ENCODE assay signal across 14 mouse cellular contexts in the genomic region with DNA sequence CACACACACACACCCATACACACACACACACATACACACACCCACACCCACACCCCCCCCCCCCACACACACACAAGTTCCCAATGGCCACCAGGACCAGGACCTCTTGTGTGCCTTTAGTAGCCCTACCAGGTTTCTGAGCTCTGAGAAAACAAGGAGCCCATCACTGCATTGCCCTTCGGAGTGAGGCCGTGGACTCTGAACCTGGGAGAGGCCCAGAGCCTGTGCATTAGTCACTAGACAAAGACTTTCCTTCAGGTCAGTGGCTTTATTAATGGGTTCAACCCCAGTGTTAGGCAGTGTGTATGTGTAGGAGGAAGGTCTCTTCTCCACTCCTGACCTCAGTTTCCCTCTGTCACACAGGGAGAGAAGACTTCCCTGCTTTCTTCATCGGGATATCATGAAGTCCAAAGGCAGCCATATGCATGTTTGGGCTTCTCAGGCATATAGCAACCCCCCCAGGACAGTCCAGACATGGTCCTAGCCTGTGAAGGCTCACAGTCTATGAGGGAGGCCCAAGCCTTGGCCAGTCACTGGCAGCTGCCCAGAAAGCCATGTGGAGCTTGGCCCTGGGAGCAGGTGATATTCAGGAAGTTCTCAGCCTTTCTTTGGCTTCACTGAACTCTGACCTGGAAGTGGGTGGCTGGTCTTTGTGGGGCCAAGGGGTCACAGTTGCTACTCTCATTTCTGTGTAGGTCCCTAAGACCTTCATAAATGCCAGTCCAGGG. TPM values are rescaled to one million over a fixed set of nuclear protein-coding genes. Genes with fewer than 3 reads are reported as not detected.
DNase-seq lines count a peak whose midpoint lies in the region; ATAC-seq and TF ChIP-seq lines count a peak whose summit lies in the region.
"Had no signal": no experiment of that assay in that cellular context is flagged by ENCODE, and none has a peak within 500 bp of the region (broad histone marks: within the 10 kb centered on the region; RNA-seq: fewer than 3 reads in every experiment).

No protein-coding gene starts in this region.

- H3K9me3 ChIP-seq in kidney, embryonic 14.5 days (ENCODE audit: control insufficient read depth, low read length), result no peaks in the 10 kb centered on the region
- H3K9me3 ChIP-seq in intestine, embryonic 15.5 days, result no peaks in the 10 kb centered on the region
- no peaks in the 10 kb centered on the region for H3K9me3 ChIP-seq in liver, postnatal 0 days (ENCODE audit: low read length)
- H3K9me3 ChIP-seq in hindbrain, embryonic 10.5 days, result no peaks in the 10 kb centered on the region
- no peaks in the 10 kb centered on the region for H3K9me3 ChIP-seq in midbrain, embryonic 15.5 days
- H3K9me3 ChIP-seq: embryonic facial prominence, embryonic 15.5 days; forebrain, embryonic 15.5 days; heart, embryonic 12.5 days; hindbrain, embryonic 13.5 days had no signal

- H3K36me3 ChIP-seq in kidney, embryonic 14.5 days (ENCODE audit: control insufficient read depth, insufficient read depth, low read length), result no peaks in the 10 kb centered on the region
- no peaks in the 10 kb centered on the region for H3K36me3 ChIP-seq in intestine, embryonic 15.5 days
- no peaks in the 10 kb centered on the region for H3K36me3 ChIP-seq in liver, postnatal 0 days (replicated peaks; ENCODE audit: insufficient read depth, low read length)
- no peaks in the 10 kb centered on the region for H3K36me3 ChIP-seq in hindbrain, embryonic 10.5 days
- no peaks in the 10 kb centered on the region for H3K36me3 ChIP-seq in midbrain, embryonic 15.5 days (replicated peaks)
- H3K36me3 ChIP-seq: embryonic facial prominence, embryonic 15.5 days; forebrain, embryonic 15.5 days; heart, embryonic 12.5 days; hindbrain, embryonic 13.5 days had no signal

- H3K27me3 ChIP-seq in kidney, embryonic 14.5 days (ENCODE audit: control insufficient read depth, insufficient read depth, low read length), result no peaks in the 10 kb centered on the region
- H3K27me3 ChIP-seq in intestine, embryonic 15.5 days (replicated peaks), result no peaks in the 10 kb centered on the region
- H3K27me3 ChIP-seq in liver, postnatal 0 days (ENCODE audit: insufficient read depth, low read length), result no peaks in the 10 kb centered on the region
- no peaks in the 10 kb centered on the region for H3K27me3 ChIP-seq in hindbrain, embryonic 10.5 days (ENCODE audit: insufficient read depth, poor library complexity, severe bottlenecking)
- H3K27me3 ChIP-seq in midbrain, embryonic 15.5 days (replicated peaks), result no peaks in the 10 kb centered on the region
- H3K27me3 ChIP-seq: embryonic facial prominence, embryonic 15.5 days; forebrain, embryonic 15.5 days; heart, embryonic 12.5 days; hindbrain, embryonic 13.5 days; Patski had no signal

- WGBS in kidney, embryonic 14.5 days, result 89% methylated on average over 3 of the region's 3 CpGs
- 75% methylated on average over 3 of the region's 3 CpGs for WGBS in intestine, embryonic 15.5 days
- WGBS in liver, postnatal 0 days (ENCODE audit: insufficient replicate concordance), result 81% methylated on average over 3 of the region's 3 CpGs
- WGBS in hindbrain, embryonic 10.5 days, result 80% methylated on average over 3 of the region's 3 CpGs
- WGBS in midbrain, embryonic 15.5 days, result 93% methylated on average over 3 of the region's 3 CpGs

- no peak overlapping the region for H3K27ac ChIP-seq in kidney, embryonic 14.5 days (ENCODE audit: low read depth, low read length)
- H3K27ac ChIP-seq in brown adipose tissue, adult 24 weeks (replicated peaks; ENCODE audit: low read depth, low read length), result peak overlapping the region; percentile 36
- H3K27ac ChIP-seq in intestine, embryonic 15.5 days, result peak overlapping the region; percentile 60
- H3K27ac ChIP-seq in liver, postnatal 0 days (ENCODE audit: low read depth), result peak overlapping the region; percentile 45
- H3K27ac ChIP-seq in hindbrain, embryonic 10.5 days, result no peak overlapping the region
- H3K27ac ChIP-seq in midbrain, embryonic 15.5 days, result no peak overlapping the region
- H3K27ac ChIP-seq: embryonic facial prominence, embryonic 15.5 days; forebrain, embryonic 15.5 days; hindbrain, embryonic 13.5 days had no signal

- peak; percentile 56 for DNase-seq in kidney, adult 18-20 months
- DNase-seq in liver, postnatal 0 days, result peak; percentile 27
- no peak for DNase-seq in ovary, adult 18-20 months (ENCODE audit: low spot score)
- DNase-seq in hindbrain, embryonic 10.5 days (ENCODE audit: low spot score), result no peak

- no peak overlapping the region for H3K4me2 ChIP-seq in kidney, embryonic 14.5 days (replicated peaks; ENCODE audit: low read depth, low read length)
- H3K4me2 ChIP-seq in intestine, embryonic 15.5 days (replicated peaks), result peak overlapping the region; percentile 35; the same call in 1 of the 2 replicates
- H3K4me2 ChIP-seq in liver, postnatal 0 days (ENCODE audit: low read depth, low read length), result no peak overlapping the region
- no peak overlapping the region for H3K4me2 ChIP-seq in midbrain, embryonic 15.5 days
- H3K4me2 ChIP-seq: forebrain, embryonic 15.5 days; hindbrain, embryonic 13.5 days had no signal

- no peak overlapping the region for H3K4me3 ChIP-seq in kidney, embryonic 14.5 days (ENCODE audit: low read length)
- H3K4me3 ChIP-seq in brown adipose tissue, adult 24 weeks (ENCODE audit: insufficient read depth, low read depth, low read length), result no peak overlapping the region
- H3K4me3 ChIP-seq in intestine, embryonic 15.5 days (replicated peaks), result no peak overlapping the region
- no peak overlapping the region for H3K4me3 ChIP-seq in liver, postnatal 0 days (ENCODE audit: low read depth, low read length)
- no peak overlapping the region for H3K4me3 ChIP-seq in hindbrain, embryonic 10.5 days
- H3K4me3 ChIP-seq in midbrain, embryonic 15.5 days, result no peak overlapping the region
- H3K4me3 ChIP-seq: embryonic facial prominence, embryonic 15.5 days; forebrain, embryonic 15.5 days; heart, embryonic 12.5 days; hindbrain, embryonic 13.5 days had no signal

- H3K9ac ChIP-seq in kidney, embryonic 14.5 days (ENCODE audit: low read depth, low read length), result no peak overlapping the region
- no peak overlapping the region for H3K9ac ChIP-seq in intestine, embryonic 15.5 days
- no peak overlapping the region for H3K9ac ChIP-seq in liver, postnatal 0 days (replicated peaks)
- no peak overlapping the region for H3K9ac ChIP-seq in midbrain, embryonic 15.5 days
- H3K9ac ChIP-seq: forebrain, embryonic 15.5 days; heart, embryonic 12.5 days; hindbrain, embryonic 13.5 days; lung, embryonic 14.5 days had no signal

- TF ChIP-seq CTCF in liver, postnatal 0 days (IDR thresholded peaks at IDR 0.05; ENCODE audit: low read depth), result no peak

- TF ChIP-seq EP300 in liver, postnatal 0 days (IDR thresholded peaks at IDR 0.05; ENCODE audit: low read depth), result no peak

- no peak for ATAC-seq in kidney, embryonic 14.5 days (ENCODE audit: low FRiP score, low TSS enrichment)
- ATAC-seq in intestine, embryonic 15.5 days, result peak; percentile 81
- peak; percentile 24; the same call in 1 of the 2 replicates for ATAC-seq in liver, postnatal 0 days
- no peak for ATAC-seq in midbrain, embryonic 15.5 days (replicated peaks)

- H3K4me1 ChIP-seq in kidney, embryonic 14.5 days (ENCODE audit: control insufficient read depth, insufficient read depth, low read length), result peaks cover 4% of the 10 kb centered on the region; the same call in 1 of the 2 replicates
- H3K4me1 ChIP-seq in brown adipose tissue, adult 24 weeks (ENCODE audit: control insufficient read depth, insufficient read depth, insufficient read length, low read length), result peaks cover 3% of the 10 kb centered on the region; the same call in 1 of the 2 replicates
- peaks cover 15% of the 10 kb centered on the region for H3K4me1 ChIP-seq in intestine, embryonic 15.5 days (replicated peaks)
- H3K4me1 ChIP-seq in liver, postnatal 0 days (ENCODE audit: insufficient read depth), result 0 out of 2 replicates have a peak, but pooled peaks cover 9% of the 10 kb centered on the region
- peaks cover 24% of the 10 kb centered on the region for H3K4me1 ChIP-seq in hindbrain, embryonic 10.5 days (replicated peaks)
- H3K4me1 ChIP-seq in midbrain, embryonic 15.5 days, result peaks cover 4% of the 10 kb centered on the region

RNA-seq across cellular contexts. Expression of a gene that starts 1.7 kb away (rescaled TPM):
- not detected in 2 replicates for polyA plus RNA-seq in kidney, embryonic 14.5 days (2014; fragmentation: Nextera tagmentation; extraction: Ambion mirVana)
- polyA plus RNA-seq in brown adipose tissue, adult 24 weeks (2012; ENCODE audit: insufficient read depth, insufficient read length, missing spikeins), result 30.6 and 32.3 TPM in 2 replicates
- polyA plus RNA-seq in intestine, embryonic 15.5 days (2015; fragmentation: Nextera tagmentation; extraction: Ambion mirVana), result 7.6 and 9.7 TPM in 2 replicates
- 5.8 and 7.6 TPM in 2 replicates for polyA plus RNA-seq in liver, postnatal 0 days (2015; fragmentation: Nextera tagmentation; extraction: Ambion mirVana)
- 0.13 TPM in 1 of 2 replicates, not detected in the other for polyA plus RNA-seq in hindbrain, embryonic 10.5 days (2016; fragmentation: Nextera tagmentation; extraction: Ambion mirVana)
- not detected in 2 replicates for polyA plus RNA-seq in midbrain, embryonic 15.5 days (2015; fragmentation: Nextera tagmentation; extraction: Ambion mirVana)
- polyA plus RNA-seq: embryonic facial prominence, embryonic 15.5 days; forebrain, embryonic 15.5 days; heart, embryonic 12.5 days; hindbrain, embryonic 13.5 days; lung, embryonic 14.5 days had no signal

RNA-seq across cellular contexts. Expression of a gene that starts 13.6 kb away (rescaled TPM):
- polyA plus RNA-seq in kidney, embryonic 14.5 days (2014; fragmentation: Nextera tagmentation; extraction: Ambion mirVana), result 10.0 and 16.7 TPM in 2 replicates
- polyA plus RNA-seq in brown adipose tissue, adult 24 weeks (2012; ENCODE audit: insufficient read depth, insufficient read length, missing spikeins), result 328 and 343 TPM in 2 replicates
- polyA plus RNA-seq in intestine, embryonic 15.5 days (2015; fragmentation: Nextera tagmentation; extraction: Ambion mirVana), result 11.8 and 15.0 TPM in 2 replicates
- polyA plus RNA-seq in liver, postnatal 0 days (2015; fragmentation: Nextera tagmentation; extraction: Ambion mirVana), result 220 and 283 TPM in 2 replicates
- polyA plus RNA-seq in hindbrain, embryonic 10.5 days (2016; fragmentation: Nextera tagmentation; extraction: Ambion mirVana), result 23.1 and 25.5 TPM in 2 replicates
- 26.6 and 30.5 TPM in 2 replicates for polyA plus RNA-seq in midbrain, embryonic 15.5 days (2015; fragmentation: Nextera tagmentation; extraction: Ambion mirVana)

RNA-seq across cellular contexts. Expression of a gene that starts 19.5 kb away (rescaled TPM):
- polyA plus RNA-seq in kidney, embryonic 14.5 days (2014; fragmentation: Nextera tagmentation; extraction: Ambion mirVana), result 2.2 and 2.4 TPM in 2 replicates
- 6.9 and 8.0 TPM in 2 replicates for polyA plus RNA-seq in brown adipose tissue, adult 24 weeks (2012; ENCODE audit: insufficient read depth, insufficient read length, missing spikeins)
- 0.33 and 0.46 TPM in 2 replicates for polyA plus RNA-seq in intestine, embryonic 15.5 days (2015; fragmentation: Nextera tagmentation; extraction: Ambion mirVana)
- polyA plus RNA-seq in liver, postnatal 0 days (2015; fragmentation: Nextera tagmentation; extraction: Ambion mirVana), result 0.15 and 0.19 TPM in 2 replicates
- polyA plus RNA-seq in hindbrain, embryonic 10.5 days (2016; fragmentation: Nextera tagmentation; extraction: Ambion mirVana), result 1.2 and 1.6 TPM in 2 replicates
- 3.6 and 4.3 TPM in 2 replicates for polyA plus RNA-seq in midbrain, embryonic 15.5 days (2015; fragmentation: Nextera tagmentation; extraction: Ambion mirVana)

RNA-seq across cellular contexts. Expression of a gene that starts 57.5 kb away (rescaled TPM):
- polyA plus RNA-seq in kidney, embryonic 14.5 days (2014; fragmentation: Nextera tagmentation; extraction: Ambion mirVana), result 40.7 and 43.4 TPM in 2 replicates
- polyA plus RNA-seq in brown adipose tissue, adult 24 weeks (2012; ENCODE audit: insufficient read depth, insufficient read length, missing spikeins), result 4.3 and 4.5 TPM in 2 replicates
- polyA plus RNA-seq in intestine, embryonic 15.5 days (2015; fragmentation: Nextera tagmentation; extraction: Ambion mirVana), result 20.0 and 21.6 TPM in 2 replicates
- 14.8 and 19.0 TPM in 2 replicates for polyA plus RNA-seq in liver, postnatal 0 days (2015; fragmentation: Nextera tagmentation; extraction: Ambion mirVana)
- polyA plus RNA-seq in hindbrain, embryonic 10.5 days (2016; fragmentation: Nextera tagmentation; extraction: Ambion mirVana), result 16.5 and 19.5 TPM in 2 replicates
- polyA plus RNA-seq in midbrain, embryonic 15.5 days (2015; fragmentation: Nextera tagmentation; extraction: Ambion mirVana), result 5.1 and 5.5 TPM in 2 replicates

Comparison
In these comparisons a context has a peak if more than half of its experiments do, and no peak if none do; other contexts are left out.
1. DNase-seq: peak in kidney, adult 18-20 months (single experiment) and liver, postnatal 0 days (single experiment); none in ovary, adult 18-20 months (single experiment) and hindbrain, embryonic 10.5 days (single experiment).
2. ATAC-seq: peak in intestine, embryonic 15.5 days (single experiment) and liver, postnatal 0 days (single experiment); none in kidney, embryonic 14.5 days (single experiment) and midbrain, embryonic 15.5 days (single experiment).
3. H3K27ac ChIP-seq: peak in brown adipose tissue, adult 24 weeks (single experiment), intestine, embryonic 15.5 days (single experiment) and liver, postnatal 0 days (single experiment); none in kidney, embryonic 14.5 days (single experiment), hindbrain, embryonic 10.5 days (single experiment) and midbrain, embryonic 15.5 days (single experiment).